Mouse (Mus musculus): ENCODE results near the gene Fam131a.

Fam131a gene

GRCm38 (mm10) chr16:20717181-20717977, 24.3 kb downstream of the Fam131a start, which contains the start of the genes Polr2h and Clcn2:
Polr2h (plus strand) TSS chr16:20717665.
Clcn2 (minus strand) TSS chr16:20717746.
- peak; percentile 98 for DNase-seq

- no peak for DNase-seq
Measured at GRCm38 (mm10) chr16:20717978-20718670, 25.1 kb downstream of the Fam131a start.

GRCm38 (mm10) chr16:20721808-20722207, 28.8 kb downstream of the Fam131a start:
- DNase-seq: no peak

GRCm38 (mm10) chr16:20722736-20723135, 29.7 kb downstream of the Fam131a start:
- DNase-seq: no peak

- no peak for DNase-seq
Measured at GRCm38 (mm10) chr16:20723247-20723646, 30.2 kb downstream of the Fam131a start.

GRCm38 (mm10) chr16:20724338-20724748, 31.3 kb downstream of the Fam131a start:
- DNase-seq: peak; percentile 76

- DNase-seq: no peak
Measured at GRCm38 (mm10) chr16:20725321-20725720, 32.3 kb downstream of the Fam131a start.

GRCm38 (mm10) chr16:20725750-20726149, 32.7 kb downstream of the Fam131a start:
- DNase-seq: no peak

GRCm38 (mm10) chr16:20726384-20726783, 33.3 kb downstream of the Fam131a start:
- no peak for DNase-seq

GRCm38 (mm10) chr16:20730293-20730711, 37.3 kb downstream of the Fam131a start:
- peak; percentile 59 for DNase-seq

- DNase-seq: no peak
Measured at GRCm38 (mm10) chr16:20731688-20732087, 38.6 kb downstream of the Fam131a start.

GRCm38 (mm10) chr16:20732251-20732924, 39.3 kb downstream of the Fam131a start:
- no peak for DNase-seq

- DNase-seq: peak; percentile 76
Measured at GRCm38 (mm10) chr16:20732925-20733730, 40.1 kb downstream of the Fam131a start, which contains the start of gene Chrd. Chrd (plus strand) TSS chr16:20733127.

GRCm38 (mm10) chr16:20733731-20734730, 41.0 kb downstream of the Fam131a start, which contains the start of gene Thpo:
Thpo (minus strand) TSS chr16:20734511.
- no peak for DNase-seq

- no peak for DNase-seq
Measured at GRCm38 (mm10) chr16:20735651-20736050, 42.6 kb downstream of the Fam131a start.

- no peak for DNase-seq
Measured at GRCm38 (mm10) chr16:20736168-20736567, 43.1 kb downstream of the Fam131a start.

GRCm38 (mm10) chr16:20736823-20737222, 43.8 kb downstream of the Fam131a start:
- DNase-seq: no peak

GRCm38 (mm10) chr16:20739845-20740244, 46.8 kb downstream of the Fam131a start:
- no peak for DNase-seq

- peak; percentile 32 for DNase-seq
Measured at GRCm38 (mm10) chr16:20746641-20747040, 53.6 kb downstream of the Fam131a start.

- DNase-seq: no peak
Measured at GRCm38 (mm10) chr16:20750518-20750917, 57.5 kb downstream of the Fam131a start.

All from kidney, postnatal 14 days (tissue).